Mouse (Mus musculus) bone marrow, adult 2 months (tissue): Measurements from ENCODE around the gene Srgap2.

Source experiments
- CTCF ChIP-seq: fragments of 200-500 bp; IDR thresholded peaks from 2 replicates; pipeline ENCODE4 v1.5.1; 2011; ENCODE audit warnings: low read length, control low read depth; ENCODE audit not compliant: control insufficient read depth, insufficient read depth
- POLR2A ChIP-seq: fragments of 200-500 bp; IDR thresholded peaks from 2 replicates; pipeline ENCODE4 v1.6.1; 2011; ENCODE audit warnings: low read depth, mild to moderate bottlenecking, control low read depth, low read length, borderline replicate concordance; ENCODE audit not compliant: control insufficient read depth

DNA sequence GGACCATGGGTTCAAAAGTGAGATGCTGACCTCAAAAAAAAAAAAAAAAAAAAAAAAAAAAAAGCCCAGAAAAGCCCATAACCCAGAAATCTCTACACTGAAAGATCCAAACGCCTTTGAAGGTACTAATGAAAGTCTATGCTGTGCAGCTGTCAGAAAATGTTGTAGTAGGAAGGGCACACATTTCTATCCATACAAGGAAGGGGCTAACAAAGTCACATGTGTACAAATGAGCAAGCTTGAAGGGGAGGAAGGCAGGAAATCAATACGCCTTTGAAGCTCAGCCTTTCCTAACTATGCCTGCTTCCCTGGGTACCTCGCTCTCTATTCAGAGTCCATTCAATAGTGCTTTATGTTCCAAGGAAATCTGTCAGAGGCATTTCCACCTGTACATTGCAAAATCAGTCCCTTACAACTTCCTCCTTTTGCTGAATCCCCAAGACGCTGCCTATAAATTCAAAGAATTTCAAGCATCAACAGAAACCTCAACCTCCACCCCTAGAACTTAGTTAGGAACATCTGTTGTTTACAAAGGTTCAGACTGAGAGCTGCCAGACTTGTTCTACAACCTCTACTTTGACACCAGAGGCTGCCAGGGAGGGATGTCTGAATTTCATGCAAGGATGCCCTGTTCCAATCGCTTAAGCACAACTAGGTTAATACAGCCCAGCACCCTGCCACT lies 99.9 kb downstream of the Srgap2 start:
- TF ChIP-seq CTCF = no peak
- no peak for TF ChIP-seq POLR2A
